Mouse (Mus musculus): ENCODE results near the gene Il23a. TPM values are rescaled to one million over a fixed set of nuclear protein-coding genes. Genes with fewer than 3 reads are reported as not detected.
A peak's percentile ranks its signal among the peaks of the same experiment; 100 is the strongest.
"Not testable (repeated sequence)": the region's sequence is repeated elsewhere in the genome, so short reads cannot be mapped to it uniquely, and the experiment has no call there.

The Il23a gene
- polyA plus RNA-seq, 1 experiment: not detected

GRCm38 (mm10) chr10:128336597-128336996, 38.0 kb upstream of the Il23a start:
- Histone ChIP-seq H3K27ac (ENCODE audit: insufficient read depth, low read depth, low read length) (no peak overlapping the region), H3K4me3 (ENCODE audit: insufficient read depth, low read depth, low read length) (no peak overlapping the region), H3K4me1 (ENCODE audit: control insufficient read depth, insufficient read depth, low read length) (0 out of 2 replicates have a peak, but pooled peaks cover 3% of the 10 kb centered on the region)
- 74% methylated on average over 3 of the region's 3 CpGs for WGBS
- TF ChIP-seq CTCF (IDR thresholded peaks at IDR 0.05; ENCODE audit: insufficient read depth, low read depth, low read length) (no peak), POLR2A (IDR thresholded peaks at IDR 0.05; ENCODE audit: insufficient read depth, low read depth, low read length) (no peak)

- TF ChIP-seq POLR2A (IDR thresholded peaks at IDR 0.05; ENCODE audit: insufficient read depth, low read depth, low read length): no peak
- no peak for TF ChIP-seq CTCF (IDR thresholded peaks at IDR 0.05; ENCODE audit: insufficient read depth, low read depth, low read length)
- WGBS: 94% methylated on average over 3 of the region's 3 CpGs
- Histone ChIP-seq H3K4me3 (ENCODE audit: insufficient read depth, low read depth, low read length) (no peak overlapping the region), H3K27ac (ENCODE audit: insufficient read depth, low read depth, low read length) (no peak overlapping the region), H3K4me1 (ENCODE audit: control insufficient read depth, insufficient read depth, low read length) (0 out of 2 replicates have a peak, but pooled peaks cover 3% of the 10 kb centered on the region)
Measured at GRCm38 (mm10) chr10:128336195-128336594, 37.6 kb upstream of the Il23a start.

- Histone ChIP-seq H3K27ac (ENCODE audit: insufficient read depth, low read depth, low read length) (no peak overlapping the region; the same call in 1 of the 2 replicates), H3K4me3 (ENCODE audit: insufficient read depth, low read depth, low read length) (no peak overlapping the region), H3K4me1 (ENCODE audit: control insufficient read depth, insufficient read depth, low read length) (0 out of 2 replicates have a peak, but pooled peaks cover 3% of the 10 kb centered on the region)
- WGBS: 0% methylated on average over 4 of the region's 4 CpGs
- no peak for TF ChIP-seq CTCF (IDR thresholded peaks at IDR 0.05; ENCODE audit: insufficient read depth, low read depth, low read length)
Measured at GRCm38 (mm10) chr10:128335582-128335981, 37.0 kb upstream of the Il23a start.

GRCm38 (mm10) chr10:128332358-128333249, 34.1 kb upstream of the Il23a start:
- not testable (repeated sequence) for H3K4me3 ChIP-seq (ENCODE audit: insufficient read depth, low read depth, low read length); H3K4me1 ChIP-seq (ENCODE audit: control insufficient read depth, insufficient read depth, low read length); H3K27ac ChIP-seq (ENCODE audit: insufficient read depth, low read depth, low read length)
- WGBS: 77% methylated on average over 6 of the region's 6 CpGs

- H3K27ac ChIP-seq (ENCODE audit: insufficient read depth, low read depth, low read length): no peak overlapping the region
- no peak overlapping the region for H3K4me3 ChIP-seq (ENCODE audit: insufficient read depth, low read depth, low read length)
- peaks cover 11% of the 10 kb centered on the region for H3K4me1 ChIP-seq (ENCODE audit: control insufficient read depth, insufficient read depth, low read length)
- TF ChIP-seq CTCF (IDR thresholded peaks at IDR 0.05; ENCODE audit: insufficient read depth, low read depth, low read length) (no peak), POLR2A (IDR thresholded peaks at IDR 0.05; ENCODE audit: insufficient read depth, low read depth, low read length) (no peak)
- WGBS: 78% methylated on average over 10 of the region's 10 CpGs
Measured at GRCm38 (mm10) chr10:128327610-128328009, 29.1 kb upstream of the Il23a start.

GRCm38 (mm10) chr10:128326825-128327224, 28.3 kb upstream of the Il23a start:
- no peak for TF ChIP-seq POLR2A (IDR thresholded peaks at IDR 0.05; ENCODE audit: insufficient read depth, low read depth, low read length)
- Histone ChIP-seq H3K4me3 (ENCODE audit: insufficient read depth, low read depth, low read length) (no peak overlapping the region), H3K27ac (ENCODE audit: insufficient read depth, low read depth, low read length) (no peak overlapping the region), H3K4me1 (ENCODE audit: control insufficient read depth, insufficient read depth, low read length) (peaks cover 11% of the 10 kb centered on the region)
- WGBS: 58% methylated on average over 8 of the region's 8 CpGs

GRCm38 (mm10) chr10:128323516-128323915, 25.0 kb upstream of the Il23a start:
- H3K4me1 ChIP-seq (ENCODE audit: control insufficient read depth, insufficient read depth, low read length): peaks cover 15% of the 10 kb centered on the region
- TF ChIP-seq CTCF (IDR thresholded peaks at IDR 0.05; ENCODE audit: insufficient read depth, low read depth, low read length): no peak
- no peak for TF ChIP-seq POLR2A (IDR thresholded peaks at IDR 0.05; ENCODE audit: insufficient read depth, low read depth, low read length)
- H3K27ac ChIP-seq (ENCODE audit: insufficient read depth, low read depth, low read length): no peak overlapping the region
- WGBS: 83% methylated on average over 8 of the region's 8 CpGs
- peak overlapping the region; percentile 77 for H3K4me3 ChIP-seq (ENCODE audit: insufficient read depth, low read depth, low read length)

- peak within 1 kb of the TSS; percentile 77 for H3K4me3 ChIP-seq (ENCODE audit: insufficient read depth, low read depth, low read length)
- WGBS: under 1% methylated on average over 40 of the region's 40 CpGs
- H3K4me1 ChIP-seq (ENCODE audit: control insufficient read depth, insufficient read depth, low read length): peaks cover 15% of the 10 kb centered on the region
- TF ChIP-seq POLR2A (IDR thresholded peaks at IDR 0.05; ENCODE audit: insufficient read depth, low read depth, low read length): peak; percentile 59; the same call in 1 of the 2 replicates
- TF ChIP-seq CTCF (IDR thresholded peaks at IDR 0.05; ENCODE audit: insufficient read depth, low read depth, low read length): no peak
- peak within 1 kb of the TSS; percentile 99 for H3K27ac ChIP-seq (ENCODE audit: insufficient read depth, low read depth, low read length)
Measured at GRCm38 (mm10) chr10:128322141-128323108, 23.9 kb upstream of the Il23a start, which contains the start of gene Cnpy2. Gene Cnpy2 (plus strand): TSS chr10:128322459.

- 55% methylated on average over 12 of the region's 12 CpGs for WGBS
- Histone ChIP-seq H3K4me1 (ENCODE audit: control insufficient read depth, insufficient read depth, low read length) (peaks cover 14% of the 10 kb centered on the region), H3K27ac (ENCODE audit: insufficient read depth, low read depth, low read length) (no peak overlapping the region), H3K4me3 (ENCODE audit: insufficient read depth, low read depth, low read length) (no peak overlapping the region; the same call in 1 of the 2 replicates)
- TF ChIP-seq POLR2A (IDR thresholded peaks at IDR 0.05; ENCODE audit: insufficient read depth, low read depth, low read length): no peak
- no peak for TF ChIP-seq CTCF (IDR thresholded peaks at IDR 0.05; ENCODE audit: insufficient read depth, low read depth, low read length)
Measured at GRCm38 (mm10) chr10:128321641-128322040, 23.1 kb upstream of the Il23a start.
